14 mouse cellular contexts compared by ENCODE assay signal in the genomic region with DNA sequence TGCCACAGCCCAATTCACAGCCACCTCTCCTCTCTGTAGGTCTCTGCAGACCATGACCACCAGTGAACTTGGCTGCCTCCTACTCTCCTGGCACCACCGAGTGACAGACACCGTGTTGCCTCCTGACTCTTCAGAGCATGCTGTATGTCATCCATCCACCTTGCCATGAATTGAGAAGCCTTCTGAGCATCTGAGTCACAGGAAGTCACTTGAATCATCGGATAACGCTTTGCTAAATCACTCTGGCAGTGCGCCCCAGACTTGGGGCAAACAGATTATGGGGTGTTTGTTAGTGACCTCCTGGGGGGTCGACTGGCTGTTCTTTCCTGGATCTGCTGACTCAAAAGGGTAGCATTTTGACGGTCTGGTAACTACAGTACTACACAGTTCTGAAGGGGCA.
DNase-seq lines count a peak whose midpoint lies in the region; ATAC-seq and TF ChIP-seq lines count a peak whose summit lies in the region.
"Had no signal": no experiment of that assay in that cellular context is flagged by ENCODE, and none has a peak within 500 bp of the region (broad histone marks: within the 10 kb centered on the region; RNA-seq: fewer than 3 reads in every experiment).

No protein-coding gene starts in this region.

- POLR2A ChIA-PET in Patski (lab: Charles Lee): interaction anchor here (0.6 kb wide), 1 partner anchor 139 kb away, joined by 4 read pairs; no protein-coding TSS in a partner anchor

- no peak overlapping the region for H3K4me2 ChIP-seq in midbrain, embryonic 15.5 days
- H3K4me2 ChIP-seq: embryonic facial prominence, embryonic 12.5 days; lung, embryonic 15.5 days had no signal

- CTCF ChIA-PET in Patski (lab: Charles Lee): no interaction called here

- peak overlapping the region; percentile 81 for H3K4me3 ChIP-seq in megakaryocyte, embryonic 14.5 days (replicated peaks)
- no peak overlapping the region for H3K4me3 ChIP-seq in midbrain, embryonic 15.5 days
- H3K4me3 ChIP-seq: embryonic facial prominence, embryonic 12.5 days; forebrain, embryonic 10.5 days; lung, embryonic 15.5 days had no signal

- peaks cover 61% of the 10 kb centered on the region for H3K4me1 ChIP-seq in megakaryocyte, embryonic 14.5 days
- H3K4me1 ChIP-seq in midbrain, embryonic 15.5 days: no peaks in the 10 kb centered on the region
- H3K4me1 ChIP-seq: embryonic facial prominence, embryonic 12.5 days; forebrain, embryonic 10.5 days; lung, embryonic 15.5 days had no signal

- no peaks in the 10 kb centered on the region for H3K9me3 ChIP-seq in megakaryocyte, embryonic 14.5 days
- no peaks in the 10 kb centered on the region for H3K9me3 ChIP-seq in midbrain, embryonic 15.5 days
- H3K9me3 ChIP-seq: embryonic facial prominence, embryonic 12.5 days; forebrain, embryonic 10.5 days; lung, embryonic 15.5 days had no signal

- no peak for ATAC-seq in megakaryocyte, adult 5-6 weeks (ENCODE audit: poor library complexity, severe bottlenecking)
- ATAC-seq in Patski: peak; percentile 72
- ATAC-seq in midbrain, embryonic 15.5 days (replicated peaks): no peak
- ATAC-seq: hindbrain, postnatal 0 days had no signal

- no peak overlapping the region for H3K27ac ChIP-seq in midbrain, embryonic 15.5 days
- H3K27ac ChIP-seq: embryonic facial prominence, embryonic 12.5 days; forebrain, embryonic 10.5 days; hindbrain, postnatal 0 days; lung, embryonic 15.5 days had no signal

- peak; percentile 76 for DNase-seq in Patski (ENCODE audit: low read depth, low spot score)
- DNase-seq in cerebellum, adult 9-11 months: peak; percentile 49
- no peak for DNase-seq in spleen, postnatal 10 days (ENCODE audit: low spot score in 2 of 2)
- DNase-seq in kidney, postnatal 36 days: no peak
- DNase-seq: heart, postnatal 14 days; kidney, adult 9 months; thymus, adult 18-20 months had no signal

- in situ Hi-C loops in Patski (cut with MboI; ENCODE audit: low pct_unique_long_range_greater_than_20kb): no loop called here

- H3K27me3 ChIP-seq in megakaryocyte, embryonic 14.5 days (replicated peaks): no peaks in the 10 kb centered on the region
- H3K27me3 ChIP-seq in Patski: no peaks in the 10 kb centered on the region
- no peaks in the 10 kb centered on the region for H3K27me3 ChIP-seq in midbrain, embryonic 15.5 days (replicated peaks)
- H3K27me3 ChIP-seq: embryonic facial prominence, embryonic 12.5 days; lung, embryonic 15.5 days had no signal

- TF ChIP-seq CTCF in Patski (IDR thresholded peaks at IDR 0.05): no peak

- peaks cover 93% of the 10 kb centered on the region for H3K36me3 ChIP-seq in megakaryocyte, embryonic 14.5 days (replicated peaks; ENCODE audit: low read length)
- peaks cover 8% of the 10 kb centered on the region; the same call in 1 of the 2 replicates for H3K36me3 ChIP-seq in midbrain, embryonic 15.5 days (replicated peaks)

- H3K9ac ChIP-seq in midbrain, embryonic 15.5 days: no peak overlapping the region
- H3K9ac ChIP-seq: embryonic facial prominence, embryonic 12.5 days; lung, embryonic 15.5 days had no signal

- WGBS in midbrain, embryonic 15.5 days: 81% methylated on average over 7 of the region's 7 CpGs

Comparison
In these comparisons a context has a peak if more than half of its experiments do, and no peak if none do; other contexts are left out.
1. DNase-seq: peak in Patski (single experiment) and cerebellum, adult 9-11 months (single experiment); none in spleen, postnatal 10 days (0 of 2) and kidney, postnatal 36 days (0 of 2).